Mouse (Mus musculus): ENCODE measurements around the gene Cars. TPM values are rescaled to one million over a fixed set of nuclear protein-coding genes. Genes with fewer than 3 reads are reported as not detected.

Cars gene
- polyA plus RNA-seq, 1 experiment from 2014 or later, result 89.3 TPM

- no peaks in the 10 kb centered on the region for H3K4me1 ChIP-seq (replicated peaks; ENCODE audit: control insufficient read depth, insufficient read depth, low read length)
- H3K4me3 ChIP-seq (replicated peaks; ENCODE audit: low read length), result no peak overlapping the region
- no peak overlapping the region for H3K27ac ChIP-seq (ENCODE audit: low read length)
- no peaks in the 10 kb centered on the region for H3K9me3 ChIP-seq (ENCODE audit: control insufficient read depth, low read length)
- no peaks in the 10 kb centered on the region for H3K27me3 ChIP-seq (replicated peaks; ENCODE audit: control insufficient read depth, insufficient read depth, low read length)
- no peaks in the 10 kb centered on the region for H3K36me3 ChIP-seq (ENCODE audit: control insufficient read depth, insufficient read depth)
- 78% methylated on average over 5 of the region's 5 CpGs for WGBS
- H3K9ac ChIP-seq (replicated peaks; ENCODE audit: low read depth, low read length), result no peak overlapping the region
- ATAC-seq, result no peak
- H3K4me2 ChIP-seq (ENCODE audit: low read length), result no peak overlapping the region
Measured at GRCm38 (mm10) chr7:143625151-143625550, 25.3 kb upstream of the Cars start.

GRCm38 (mm10) chr7:143624561-143624960 is 24.7 kb upstream of the Cars start:
- H3K36me3 ChIP-seq (ENCODE audit: control insufficient read depth, insufficient read depth), result no peaks in the 10 kb centered on the region
- H3K4me1 ChIP-seq (replicated peaks; ENCODE audit: control insufficient read depth, insufficient read depth, low read length), result no peaks in the 10 kb centered on the region
- no peaks in the 10 kb centered on the region for H3K27me3 ChIP-seq (replicated peaks; ENCODE audit: control insufficient read depth, insufficient read depth, low read length)
- no peaks in the 10 kb centered on the region for H3K9me3 ChIP-seq (ENCODE audit: control insufficient read depth, low read length)
- H3K9ac ChIP-seq (replicated peaks; ENCODE audit: low read depth, low read length), result no peak overlapping the region
- H3K27ac ChIP-seq (ENCODE audit: low read length), result no peak overlapping the region
- H3K4me2 ChIP-seq (ENCODE audit: low read length), result no peak overlapping the region
- no peak overlapping the region for H3K4me3 ChIP-seq (replicated peaks; ENCODE audit: low read length)
- WGBS, result 78% methylated on average over 3 of the region's 3 CpGs
- no peak for ATAC-seq

- no peak overlapping the region for H3K27ac ChIP-seq (ENCODE audit: low read length)
- no peak overlapping the region for H3K4me3 ChIP-seq (replicated peaks; ENCODE audit: low read length)
- no peaks in the 10 kb centered on the region for H3K4me1 ChIP-seq (replicated peaks; ENCODE audit: control insufficient read depth, insufficient read depth, low read length)
- H3K36me3 ChIP-seq (ENCODE audit: control insufficient read depth, insufficient read depth), result no peaks in the 10 kb centered on the region
- no peak overlapping the region for H3K4me2 ChIP-seq (ENCODE audit: low read length)
- H3K9ac ChIP-seq (replicated peaks; ENCODE audit: low read depth, low read length), result no peak overlapping the region
- no peaks in the 10 kb centered on the region for H3K27me3 ChIP-seq (replicated peaks; ENCODE audit: control insufficient read depth, insufficient read depth, low read length)
- ATAC-seq, result no peak
- WGBS, result 53% methylated on average over 1 of the region's 1 CpGs
- H3K9me3 ChIP-seq (ENCODE audit: control insufficient read depth, low read length), result no peaks in the 10 kb centered on the region
Measured at GRCm38 (mm10) chr7:143620951-143621350, 21.1 kb upstream of the Cars start.

- no peak overlapping the region for H3K4me2 ChIP-seq (ENCODE audit: low read length)
- no peaks in the 10 kb centered on the region for H3K36me3 ChIP-seq (ENCODE audit: control insufficient read depth, insufficient read depth)
- no peak for ATAC-seq
- no peaks in the 10 kb centered on the region for H3K4me1 ChIP-seq (replicated peaks; ENCODE audit: control insufficient read depth, insufficient read depth, low read length)
- no peaks in the 10 kb centered on the region for H3K9me3 ChIP-seq (ENCODE audit: control insufficient read depth, low read length)
- H3K9ac ChIP-seq (replicated peaks; ENCODE audit: low read depth, low read length), result no peak overlapping the region
- no peaks in the 10 kb centered on the region for H3K27me3 ChIP-seq (replicated peaks; ENCODE audit: control insufficient read depth, insufficient read depth, low read length)
- no peak overlapping the region for H3K27ac ChIP-seq (ENCODE audit: low read length)
- no peak overlapping the region for H3K4me3 ChIP-seq (replicated peaks; ENCODE audit: low read length)
- WGBS, result 63% methylated on average over 9 of the region's 9 CpGs
Measured at GRCm38 (mm10) chr7:143614404-143615135, 14.7 kb upstream of the Cars start.

- H3K27me3 ChIP-seq (replicated peaks; ENCODE audit: control insufficient read depth, insufficient read depth, low read length), result no peaks in the 10 kb centered on the region
- WGBS, result 59% methylated on average over 3 of the region's 3 CpGs
- H3K4me2 ChIP-seq (ENCODE audit: low read length), result no peak overlapping the region
- no peaks in the 10 kb centered on the region for H3K36me3 ChIP-seq (ENCODE audit: control insufficient read depth, insufficient read depth)
- no peak overlapping the region for H3K27ac ChIP-seq (ENCODE audit: low read length)
- no peaks in the 10 kb centered on the region for H3K9me3 ChIP-seq (ENCODE audit: control insufficient read depth, low read length)
- no peaks in the 10 kb centered on the region for H3K4me1 ChIP-seq (replicated peaks; ENCODE audit: control insufficient read depth, insufficient read depth, low read length)
- ATAC-seq, result no peak
- H3K4me3 ChIP-seq (replicated peaks; ENCODE audit: low read length), result no peak overlapping the region
- no peak overlapping the region for H3K9ac ChIP-seq (replicated peaks; ENCODE audit: low read depth, low read length)
Measured at GRCm38 (mm10) chr7:143612215-143612614, 12.3 kb upstream of the Cars start.

GRCm38 (mm10) chr7:143605321-143605720 is 5.4 kb upstream of the Cars start:
- Histone ChIP-seq H3K36me3 (ENCODE audit: control insufficient read depth, insufficient read depth) (no peaks in the 10 kb centered on the region), H3K4me3 (replicated peaks; ENCODE audit: low read length) (no peak overlapping the region), H3K9me3 (ENCODE audit: control insufficient read depth, low read length) (no peaks in the 10 kb centered on the region), H3K9ac (replicated peaks; ENCODE audit: low read depth, low read length) (no peak overlapping the region), H3K4me2 (ENCODE audit: low read length) (no peak overlapping the region), H3K4me1 (replicated peaks; ENCODE audit: control insufficient read depth, insufficient read depth, low read length) (peaks cover 3% of the 10 kb centered on the region; the same call in 1 of the 2 replicates), H3K27me3 (replicated peaks; ENCODE audit: control insufficient read depth, insufficient read depth, low read length) (no peaks in the 10 kb centered on the region), H3K27ac (ENCODE audit: low read length) (no peak overlapping the region)
- WGBS, result 87% methylated on average over 3 of the region's 3 CpGs
- no peak for ATAC-seq

GRCm38 (mm10) chr7:143604889-143605288 is 5.0 kb upstream of the Cars start:
- no peak for ATAC-seq
- no peak overlapping the region for H3K27ac ChIP-seq (ENCODE audit: low read length)
- WGBS, result 66% methylated on average over 2 of the region's 2 CpGs
- no peak overlapping the region for H3K9ac ChIP-seq (replicated peaks; ENCODE audit: low read depth, low read length)
- H3K4me3 ChIP-seq (replicated peaks; ENCODE audit: low read length), result no peak overlapping the region
- no peaks in the 10 kb centered on the region for H3K36me3 ChIP-seq (ENCODE audit: control insufficient read depth, insufficient read depth)
- H3K27me3 ChIP-seq (replicated peaks; ENCODE audit: control insufficient read depth, insufficient read depth, low read length), result no peaks in the 10 kb centered on the region
- H3K4me2 ChIP-seq (ENCODE audit: low read length), result no peak overlapping the region
- no peaks in the 10 kb centered on the region for H3K9me3 ChIP-seq (ENCODE audit: control insufficient read depth, low read length)
- peaks cover 3% of the 10 kb centered on the region; the same call in 1 of the 2 replicates for H3K4me1 ChIP-seq (replicated peaks; ENCODE audit: control insufficient read depth, insufficient read depth, low read length)

- 85% methylated on average over 2 of the region's 2 CpGs for WGBS
- no peak overlapping the region for H3K27ac ChIP-seq (ENCODE audit: low read length)
- no peaks in the 10 kb centered on the region for H3K9me3 ChIP-seq (ENCODE audit: control insufficient read depth, low read length)
- H3K36me3 ChIP-seq (ENCODE audit: control insufficient read depth, insufficient read depth), result no peaks in the 10 kb centered on the region
- no peak overlapping the region for H3K4me3 ChIP-seq (replicated peaks; ENCODE audit: low read length)
- no peaks in the 10 kb centered on the region for H3K27me3 ChIP-seq (replicated peaks; ENCODE audit: control insufficient read depth, insufficient read depth, low read length)
- peaks cover 14% of the 10 kb centered on the region for H3K4me1 ChIP-seq (replicated peaks; ENCODE audit: control insufficient read depth, insufficient read depth, low read length)
- no peak overlapping the region for H3K4me2 ChIP-seq (ENCODE audit: low read length)
- no peak overlapping the region for H3K9ac ChIP-seq (replicated peaks; ENCODE audit: low read depth, low read length)
- ATAC-seq, result no peak
Measured at GRCm38 (mm10) chr7:143601705-143602104, 1.8 kb upstream of the Cars start.

- H3K4me3 ChIP-seq (replicated peaks; ENCODE audit: low read length), result peak overlapping the region; percentile 59
- no peak for ATAC-seq
- H3K4me2 ChIP-seq (ENCODE audit: low read length), result peak overlapping the region; percentile 56
- peaks cover 14% of the 10 kb centered on the region for H3K4me1 ChIP-seq (replicated peaks; ENCODE audit: control insufficient read depth, insufficient read depth, low read length)
- peak overlapping the region; percentile 48 for H3K9ac ChIP-seq (replicated peaks; ENCODE audit: low read depth, low read length)
- H3K27me3 ChIP-seq (replicated peaks; ENCODE audit: control insufficient read depth, insufficient read depth, low read length), result no peaks in the 10 kb centered on the region
- WGBS, result 6% methylated on average over 15 of the region's 15 CpGs
- no peaks in the 10 kb centered on the region for H3K9me3 ChIP-seq (ENCODE audit: control insufficient read depth, low read length)
- no peaks in the 10 kb centered on the region for H3K36me3 ChIP-seq (ENCODE audit: control insufficient read depth, insufficient read depth)
- no peak overlapping the region for H3K27ac ChIP-seq (ENCODE audit: low read length)
Measured at GRCm38 (mm10) chr7:143600231-143600740, 396 bp upstream of the Cars start.
